Mouse (Mus musculus) testis, adult 2 months (tissue): ENCODE data around the gene Cntnap2. TPM values are rescaled to one million over a fixed set of nuclear protein-coding genes. Genes with fewer than 3 reads are reported as not detected.

Source experiments
- H3K27ac ChIP-seq: fragments of 200-500 bp; 2 replicates; pipeline ENCODE4 v1.5.1; 2012; ENCODE audit warnings: low read depth, low read length; ENCODE audit not compliant: control insufficient read depth, insufficient read depth
- H3K27me3 ChIP-seq: fragments of 200-500 bp; 2 replicates; pipeline ENCODE4 v1.6.1; 2012; ENCODE audit warnings: mild to moderate bottlenecking, low read length, moderate library complexity; ENCODE audit not compliant: control insufficient read depth, insufficient read depth
- H3K36me3 ChIP-seq: fragments of 200-500 bp; 2 replicates; pipeline ENCODE4 v1.6.1; 2012; ENCODE audit warnings: mild to moderate bottlenecking, low read length; ENCODE audit not compliant: control insufficient read depth, insufficient read depth
- H3K4me1 ChIP-seq: fragments of 200-500 bp; 2 replicates; pipeline ENCODE4 v1.6.1; 2012; ENCODE audit warnings: low read length; ENCODE audit not compliant: control insufficient read depth, insufficient read depth
- H3K4me3 ChIP-seq: fragments of 200-500 bp; 2 replicates; pipeline ENCODE4 v1.5.1; 2012; ENCODE audit warnings: low read depth, mild to moderate bottlenecking, low read length, moderate library complexity, mixed read lengths; ENCODE audit not compliant: control insufficient read depth
- CTCF ChIP-seq: fragments of 200-500 bp; IDR thresholded peaks from 2 replicates; pipeline ENCODE4 v1.5.1; 2012; ENCODE audit warnings: low read depth, mild to moderate bottlenecking, inconsistent platforms, low read length, moderate library complexity; ENCODE audit not compliant: control insufficient read depth, insufficient read depth, insufficient replicate concordance
- POLR2A ChIP-seq: fragments of 200-500 bp; IDR thresholded peaks from 2 replicates; pipeline ENCODE4 v1.6.1; 2012; ENCODE audit warnings: low read depth, mild to moderate bottlenecking, inconsistent platforms, low read length, moderate library complexity; ENCODE audit not compliant: control insufficient read depth
- polyA plus RNA-seq: library from polyadenylated mRNA; depleted of rRNA; stranded (reverse); fragments of >200 nt; gene quantifications from 2 replicates; pipeline ENCODE4 v1.2.3, GENCODE M21; 2012

The Cntnap2 gene
- polyA plus RNA-seq, 1 experiment = 49.6 TPM

DNA sequence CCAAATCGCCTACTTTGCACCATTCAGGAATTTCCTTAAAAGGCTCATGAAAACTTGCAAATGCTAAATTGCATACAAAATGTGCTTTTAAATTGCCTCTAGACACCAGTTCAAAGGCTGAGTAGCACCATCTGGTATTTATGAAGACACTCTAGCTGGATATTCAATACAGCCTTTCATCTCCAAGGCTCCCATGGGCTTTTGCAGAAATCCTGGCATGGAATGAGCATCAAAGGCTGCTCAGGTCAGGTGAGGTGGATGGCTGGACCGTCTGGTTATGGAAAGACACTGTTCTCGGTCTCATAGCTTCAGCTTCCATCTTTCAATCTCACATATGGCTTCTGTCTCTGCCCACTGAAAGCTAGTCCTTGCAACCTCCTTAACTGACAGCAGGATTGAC lies 1515.9 kb downstream of the Cntnap2 start:
- no peaks in the 10 kb centered on the region for H3K4me1 ChIP-seq
- no peaks in the 10 kb centered on the region for H3K27me3 ChIP-seq
- no peak overlapping the region for H3K4me3 ChIP-seq
- TF ChIP-seq POLR2A (no peak), CTCF (no peak)
- no peak overlapping the region for H3K27ac ChIP-seq
- no peaks in the 10 kb centered on the region for H3K36me3 ChIP-seq

DNA sequence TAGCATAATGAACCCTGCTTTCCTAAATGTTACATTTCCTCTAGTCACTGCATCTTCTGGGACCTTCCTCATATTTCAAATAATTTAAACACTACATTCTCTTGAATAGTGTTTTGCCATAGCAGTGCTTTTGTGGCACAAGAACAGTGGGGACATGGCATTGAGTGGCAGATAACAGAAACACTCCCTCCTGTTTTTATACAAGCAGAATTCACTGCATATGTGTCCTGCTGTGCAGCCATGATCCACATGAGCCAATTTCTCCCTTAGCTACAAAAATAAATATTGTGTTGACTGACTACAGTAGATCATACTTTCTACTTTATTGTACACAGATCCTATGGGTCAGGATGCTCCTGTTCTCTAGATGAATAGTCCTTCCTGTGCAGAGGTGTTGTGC lies 1553.2 kb downstream of the Cntnap2 start:
- no peak overlapping the region for H3K4me3 ChIP-seq
- H3K27ac ChIP-seq = no peak overlapping the region
- H3K27me3 ChIP-seq = no peaks in the 10 kb centered on the region
- no peaks in the 10 kb centered on the region for H3K36me3 ChIP-seq
- H3K4me1 ChIP-seq = no peaks in the 10 kb centered on the region
- TF ChIP-seq CTCF (no peak), POLR2A (no peak)

DNA sequence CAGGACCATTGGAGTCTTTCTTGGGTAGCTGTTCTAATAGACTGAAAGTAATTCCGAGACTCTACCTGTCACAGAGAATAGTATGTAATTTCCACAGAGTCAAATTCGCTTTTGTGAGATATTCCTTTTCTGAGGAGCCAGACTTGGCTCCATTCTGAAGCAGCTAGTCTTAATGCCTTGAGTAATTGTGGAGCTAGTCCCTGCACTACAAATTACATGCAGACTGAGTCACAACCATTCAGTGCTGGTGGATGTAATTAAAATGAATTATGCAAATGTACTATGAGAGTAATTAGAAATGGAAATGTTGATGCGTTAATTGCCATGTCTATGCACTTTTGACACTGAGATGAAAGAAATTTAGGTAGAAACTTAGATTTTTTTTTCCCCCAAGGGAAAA lies 1553.7 kb downstream of the Cntnap2 start:
- Histone ChIP-seq H3K27me3 (no peaks in the 10 kb centered on the region), H3K36me3 (no peaks in the 10 kb centered on the region), H3K4me1 (no peaks in the 10 kb centered on the region), H3K27ac (no peak overlapping the region), H3K4me3 (no peak overlapping the region)
- TF ChIP-seq POLR2A (no peak), CTCF (no peak)

DNA sequence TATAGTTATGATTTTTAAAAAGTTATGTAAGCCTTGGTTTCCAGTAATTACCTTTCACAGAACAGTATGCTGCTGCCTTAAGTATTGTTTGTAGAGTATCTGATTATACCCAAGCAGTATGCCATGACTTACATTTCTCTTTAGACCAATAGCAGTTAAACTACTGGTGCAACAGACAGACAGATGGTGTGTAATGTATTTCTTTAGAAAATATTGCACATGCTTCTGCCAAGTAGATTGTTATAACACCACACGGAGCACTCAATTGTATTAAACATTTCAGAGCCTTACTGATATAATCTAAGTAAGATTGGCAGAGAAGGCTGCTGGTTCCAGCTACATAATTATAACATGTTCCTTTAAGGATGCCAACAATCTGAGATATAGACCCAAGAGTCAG lies 1609.9 kb downstream of the Cntnap2 start:
- H3K4me3 ChIP-seq = no peak overlapping the region
- TF ChIP-seq CTCF (no peak), POLR2A (no peak)
- H3K36me3 ChIP-seq = no peaks in the 10 kb centered on the region
- no peaks in the 10 kb centered on the region for H3K27me3 ChIP-seq
- no peak overlapping the region for H3K27ac ChIP-seq
- H3K4me1 ChIP-seq = no peaks in the 10 kb centered on the region

DNA sequence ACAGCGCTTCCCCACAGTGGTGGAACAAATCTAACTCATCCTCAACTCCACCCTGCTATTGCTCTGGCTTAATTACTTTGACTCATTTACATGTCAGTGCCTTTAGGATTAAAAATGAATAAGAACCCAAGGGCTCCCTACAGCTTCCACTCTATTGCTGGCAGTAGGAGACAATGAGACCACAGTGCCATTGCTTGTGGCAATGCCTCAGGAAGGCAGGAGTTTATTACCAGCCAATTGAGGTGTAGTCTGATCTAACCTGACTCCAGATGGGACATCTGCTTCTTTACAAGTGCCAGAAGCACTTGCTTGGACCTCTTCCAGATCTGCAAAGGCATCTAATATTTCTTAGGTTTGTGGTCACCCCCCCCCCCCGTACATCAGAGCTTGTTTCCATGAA lies 1615.9 kb downstream of the Cntnap2 start:
- TF ChIP-seq POLR2A (no peak), CTCF (no peak)
- no peaks in the 10 kb centered on the region for H3K27me3 ChIP-seq

DNA sequence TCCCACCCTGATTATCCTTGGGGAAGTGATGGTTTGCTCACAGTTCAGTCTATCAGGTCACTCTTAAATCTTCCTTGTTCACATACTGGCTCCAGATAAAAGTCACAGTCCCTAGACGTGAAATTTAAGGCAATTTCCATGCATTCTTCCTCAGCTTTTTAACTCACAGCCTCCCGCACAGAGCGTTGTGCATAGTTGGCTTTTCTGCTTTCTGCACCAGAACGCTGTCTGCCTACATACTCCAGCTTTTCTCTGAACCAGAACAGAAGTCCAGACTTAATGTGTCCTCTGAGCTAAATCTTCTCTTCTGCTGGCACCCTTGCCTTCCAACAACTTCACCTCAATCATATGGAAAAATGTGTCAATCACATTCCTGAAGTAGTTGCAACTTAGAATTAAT lies 1616.5 kb downstream of the Cntnap2 start:
- no peak for TF ChIP-seq CTCF
- TF ChIP-seq POLR2A = no peak
- Histone ChIP-seq H3K36me3 (no peaks in the 10 kb centered on the region), H3K4me1 (no peaks in the 10 kb centered on the region), H3K27ac (no peak overlapping the region), H3K4me3 (no peak overlapping the region), H3K27me3 (no peaks in the 10 kb centered on the region)

More for the DNA sequence above, 1615.9 kb downstream of the Cntnap2 start:
- Histone ChIP-seq H3K27ac (no peak overlapping the region), H3K4me3 (no peak overlapping the region), H3K4me1 (no peaks in the 10 kb centered on the region), H3K36me3 (no peaks in the 10 kb centered on the region)

DNA sequence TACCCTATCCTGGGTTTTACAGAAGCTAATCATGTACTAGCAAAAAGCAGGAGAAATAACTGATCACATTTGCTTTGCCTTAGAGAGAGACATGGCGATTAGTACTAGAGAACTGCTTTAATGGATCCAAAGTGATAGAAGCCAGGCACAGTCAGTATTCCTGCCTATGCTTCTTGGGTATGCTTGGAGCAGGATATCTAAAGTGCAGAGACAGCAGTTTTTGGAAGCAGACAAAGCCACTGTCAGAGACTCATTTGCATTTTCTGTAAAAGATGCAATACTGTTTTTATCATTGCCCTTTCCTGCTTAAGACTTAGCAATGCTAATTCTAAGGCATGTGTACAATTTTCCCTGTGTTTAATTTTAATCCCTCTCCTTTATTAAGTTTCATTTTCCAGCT lies 1637.0 kb downstream of the Cntnap2 start:
- H3K27ac ChIP-seq = no peak overlapping the region
- H3K4me3 ChIP-seq = no peak overlapping the region
- TF ChIP-seq CTCF = no peak
- TF ChIP-seq POLR2A = no peak
- no peaks in the 10 kb centered on the region for H3K4me1 ChIP-seq
- no peaks in the 10 kb centered on the region for H3K36me3 ChIP-seq
- no peaks in the 10 kb centered on the region for H3K27me3 ChIP-seq

DNA sequence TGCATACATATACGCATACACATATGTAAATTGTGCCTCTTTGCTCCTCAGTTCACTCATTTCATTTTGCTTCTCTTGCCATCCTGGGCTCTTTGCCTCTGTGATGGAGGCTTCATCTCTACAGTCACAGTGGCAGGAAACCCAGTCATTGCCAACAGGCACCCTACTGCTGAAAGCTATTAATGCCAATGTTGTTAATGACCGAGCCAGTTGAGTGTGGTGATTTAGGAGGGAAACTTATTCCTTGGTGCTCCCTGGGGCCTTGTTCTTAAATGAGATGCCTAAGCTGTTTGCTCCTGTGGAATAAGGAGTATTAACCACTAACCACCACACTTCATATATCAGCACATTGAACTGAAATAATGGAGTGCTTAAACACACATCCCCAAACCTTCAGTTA lies 1640.2 kb downstream of the Cntnap2 start:
- Histone ChIP-seq H3K4me1 (no peaks in the 10 kb centered on the region), H3K27ac (no peak overlapping the region), H3K4me3 (no peak overlapping the region), H3K27me3 (no peaks in the 10 kb centered on the region), H3K36me3 (no peaks in the 10 kb centered on the region)
- no peak for TF ChIP-seq POLR2A
- no peak for TF ChIP-seq CTCF
